Mouse (Mus musculus) urinary bladder, adult 18-20 months (tissue): Measurements from ENCODE around the gene Tdrd1.

Source experiments
- DNase-seq, 2 experiments: peaks; one replicate each; pipeline ENCODE4 v3.0.0; 2022; ENCODE audit warnings: low spot score in 2 of 2, mixed read lengths in 2 of 2

Gene Tdrd1

DNA sequence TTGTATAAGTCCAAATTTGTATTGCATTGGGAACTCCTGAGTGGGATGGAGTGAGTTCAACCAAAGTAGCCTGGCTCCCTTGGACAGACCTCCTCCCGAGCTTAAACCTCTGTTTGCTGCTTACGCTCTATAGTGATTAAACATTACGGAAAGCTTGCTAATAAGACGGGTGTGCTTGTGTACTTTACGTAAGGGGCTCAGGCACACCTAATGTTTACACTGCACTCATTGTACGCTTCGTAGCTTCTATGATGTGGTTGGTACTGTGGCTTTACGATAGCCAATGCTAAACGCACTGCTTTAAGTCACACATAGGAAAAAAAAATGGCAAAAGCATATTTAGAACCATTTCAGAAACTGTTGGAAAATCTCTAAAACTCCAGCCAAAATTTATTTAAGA, 3.3 kb downstream of the Tdrd1 start:
- DNase-seq = no peak

DNA sequence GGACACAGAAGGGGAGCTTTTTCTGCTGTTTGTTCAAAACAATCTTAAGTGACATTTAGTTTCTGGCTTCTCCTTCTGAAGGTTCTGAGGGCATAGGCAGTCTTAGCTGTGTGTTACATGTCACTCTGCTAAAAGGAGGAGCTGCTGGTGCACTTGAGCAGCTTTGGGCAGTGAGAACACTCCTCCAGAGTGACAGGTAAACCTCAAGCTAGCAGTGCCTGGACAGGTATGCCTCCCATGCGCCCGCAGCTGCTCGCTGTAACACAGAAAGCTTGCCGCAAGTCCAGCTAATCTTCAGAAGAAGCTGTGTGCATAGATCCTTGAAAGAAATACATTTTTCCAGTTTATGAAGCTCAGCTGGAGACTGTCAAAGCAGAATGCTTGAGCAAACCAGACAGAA, 4.2 kb downstream of the Tdrd1 start:
- DNase-seq = no peak

DNA sequence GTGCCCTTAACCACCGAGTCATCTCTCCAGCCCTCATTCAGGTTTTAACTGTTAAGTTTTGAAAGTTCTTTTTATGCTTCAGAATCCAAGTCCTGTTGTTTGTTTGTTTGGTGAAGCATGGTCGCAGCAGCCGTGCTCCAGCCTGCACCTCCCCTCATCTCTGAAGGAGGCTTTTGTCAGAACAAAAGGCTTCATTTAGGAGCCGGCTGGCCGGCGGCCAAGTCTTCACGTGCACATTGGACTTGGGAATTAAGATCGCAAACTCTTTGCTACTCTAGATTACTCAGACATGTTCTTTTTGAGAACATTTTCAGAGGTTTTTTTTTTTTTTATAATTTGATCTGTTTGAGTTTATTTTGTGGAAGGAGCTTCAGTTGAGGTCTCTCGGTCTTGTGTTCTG, 9.3 kb downstream of the Tdrd1 start:
- no peak for DNase-seq

DNA sequence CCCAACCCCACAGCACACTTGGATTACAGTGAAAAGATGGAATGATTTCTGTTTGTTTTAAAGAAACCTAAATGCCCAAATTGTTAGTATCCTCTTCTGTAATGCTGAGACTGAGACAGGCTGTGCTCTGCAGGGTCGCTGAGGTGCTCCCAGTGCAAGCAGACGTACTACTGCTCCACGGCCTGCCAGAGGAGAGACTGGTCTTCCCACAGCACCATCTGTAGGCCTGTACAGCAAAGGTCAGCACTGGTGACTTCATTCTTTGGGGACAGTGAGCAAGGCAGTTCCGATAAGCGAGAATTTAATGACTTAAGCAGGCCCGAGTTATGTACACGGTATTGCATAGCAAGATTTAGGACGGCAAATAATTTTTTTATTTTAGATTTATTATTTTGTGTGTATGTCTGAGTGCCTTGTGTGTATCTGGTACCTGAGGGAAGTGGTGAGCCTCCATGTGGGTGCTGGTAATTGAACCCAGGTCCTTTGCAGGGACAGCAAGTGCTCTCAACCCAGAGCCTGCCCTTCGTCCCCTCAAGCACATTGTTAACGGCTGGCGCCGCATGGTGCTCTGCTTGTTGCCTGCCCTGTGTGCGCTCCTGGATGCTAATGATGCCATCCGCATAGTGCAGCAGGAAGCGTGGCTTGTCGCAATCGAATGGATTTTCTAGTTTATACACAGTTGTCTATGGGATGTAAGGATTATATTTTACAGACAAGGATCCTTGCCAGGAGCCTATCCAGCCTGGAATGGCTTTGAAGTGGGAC, 13.1 kb downstream of the Tdrd1 start:
- no peak for DNase-seq

DNA sequence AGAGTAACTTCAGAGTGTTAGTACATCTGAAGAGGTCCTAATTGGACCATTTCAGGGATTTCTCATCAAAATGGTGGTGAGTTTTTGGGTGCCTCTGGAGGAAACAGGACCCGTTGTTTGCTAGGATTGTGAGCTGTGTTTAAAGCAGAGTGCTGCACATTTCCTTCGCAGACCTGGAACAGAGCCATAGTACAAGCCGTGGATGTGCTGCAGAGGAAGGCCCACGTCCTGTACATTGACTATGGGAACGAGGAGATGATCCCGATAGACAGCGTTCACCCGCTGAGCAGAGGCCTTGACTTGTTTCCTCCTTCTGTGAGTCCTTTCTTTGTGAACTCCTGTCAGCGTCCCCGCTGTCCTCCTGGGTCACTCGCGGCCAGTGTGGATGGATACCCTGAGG, 17.0 kb downstream of the Tdrd1 start:
- DNase-seq = no peak

DNA sequence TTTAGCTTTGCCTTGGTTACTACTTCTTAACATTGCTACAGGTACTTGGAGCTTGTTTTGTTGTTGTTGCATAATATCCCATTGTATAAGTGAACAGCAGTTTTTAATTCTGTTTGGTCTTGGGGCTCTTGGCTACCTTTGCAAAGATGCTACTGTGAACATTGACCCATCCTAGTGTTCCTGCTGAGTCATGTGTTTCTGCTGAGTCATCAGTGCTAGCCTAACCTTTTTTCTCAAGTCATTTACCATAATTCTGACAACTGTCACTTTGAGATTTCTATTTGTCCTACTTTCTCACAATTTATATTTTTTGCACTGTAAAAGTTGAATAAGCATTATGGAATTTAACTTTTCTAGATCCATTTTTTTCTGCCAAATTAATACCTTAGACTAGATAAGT, 26.6 kb downstream of the Tdrd1 start:
- DNase-seq = no peak

DNA sequence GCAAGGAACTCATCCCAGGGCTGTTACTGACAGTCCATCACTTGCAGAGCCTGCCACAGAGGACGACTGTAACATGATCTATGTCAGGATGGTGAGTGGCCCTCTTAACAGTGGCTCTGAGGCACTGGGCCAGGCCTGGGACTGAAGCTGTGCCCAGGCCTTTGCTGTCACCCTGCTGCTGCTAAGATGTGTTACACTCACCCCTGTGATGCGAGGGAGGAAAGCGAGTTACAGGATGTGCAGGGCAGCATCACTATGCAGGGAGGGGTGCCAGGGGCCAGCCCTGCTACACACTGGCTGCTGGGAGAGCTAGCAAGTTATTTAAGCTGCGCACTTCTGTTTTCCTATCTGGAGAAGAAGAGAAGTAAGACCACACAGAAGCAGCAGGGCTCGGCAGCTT, 30.4 kb downstream of the Tdrd1 start:
- no peak for DNase-seq

DNA sequence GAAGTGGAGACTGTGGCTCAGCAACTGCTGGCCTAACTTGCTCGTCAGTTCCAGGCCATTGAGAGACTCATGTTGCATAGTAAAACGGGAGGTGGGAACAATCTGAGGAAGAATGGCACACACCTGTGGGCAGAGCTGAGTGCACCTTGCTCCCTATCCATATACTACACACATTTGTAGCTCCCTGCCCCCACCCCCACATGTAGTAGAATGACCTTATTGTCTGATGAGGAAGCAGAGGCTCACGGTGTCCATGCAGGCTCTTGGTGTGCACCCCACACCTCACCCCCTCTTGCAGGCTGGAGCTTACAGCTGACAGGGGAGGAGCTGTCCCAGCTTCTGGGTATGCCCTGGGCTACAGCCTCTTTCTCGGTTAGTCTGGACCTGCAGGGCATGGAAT, 41.7 kb downstream of the Tdrd1 start:
- no peak for DNase-seq

DNA sequence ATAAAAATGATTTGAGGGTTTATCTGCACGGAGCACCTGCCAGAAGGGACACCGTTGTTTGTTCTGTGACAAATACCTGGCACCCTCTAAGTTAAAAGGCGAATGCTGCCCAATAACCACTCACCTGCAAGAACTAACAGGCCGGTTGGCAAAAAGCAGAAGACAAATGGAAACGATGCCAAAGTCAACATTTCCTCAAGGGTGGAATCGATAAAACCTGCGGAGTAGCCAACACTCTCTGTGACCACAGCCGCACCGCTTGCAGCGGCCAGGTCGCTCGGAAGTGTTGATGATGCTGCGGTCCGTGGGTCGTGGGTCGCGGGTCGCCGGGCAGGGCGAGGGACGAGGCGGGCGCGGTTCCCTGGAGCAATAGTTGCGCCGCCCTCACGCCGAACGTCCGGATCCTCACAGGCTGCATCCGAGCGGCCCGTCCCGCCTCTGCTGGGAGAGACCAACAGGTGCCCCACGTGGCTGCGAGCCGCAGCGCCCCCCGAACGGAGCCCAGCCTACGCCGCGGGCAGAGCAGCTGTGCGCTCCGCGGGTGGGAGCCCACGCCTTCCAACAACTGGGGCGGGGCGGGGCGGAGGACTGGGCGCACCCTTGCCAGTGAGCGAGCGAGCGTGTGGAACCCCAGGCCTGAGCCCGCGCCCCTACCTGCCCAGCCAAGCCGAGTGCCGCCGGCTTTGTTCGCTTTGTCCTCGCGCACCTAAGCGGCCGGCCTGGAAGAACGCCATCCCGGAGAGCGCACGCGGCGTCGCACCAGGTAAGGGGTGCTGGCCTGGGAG, 48.0 kb downstream of the Tdrd1 start, which contains the start of gene Vwa2:
Vwa2 (plus strand) TSS at position 434 of the 785 bp plus-strand sequence.
- DNase-seq = peak in 1 of 2 experiments; percentile 28

DNA sequence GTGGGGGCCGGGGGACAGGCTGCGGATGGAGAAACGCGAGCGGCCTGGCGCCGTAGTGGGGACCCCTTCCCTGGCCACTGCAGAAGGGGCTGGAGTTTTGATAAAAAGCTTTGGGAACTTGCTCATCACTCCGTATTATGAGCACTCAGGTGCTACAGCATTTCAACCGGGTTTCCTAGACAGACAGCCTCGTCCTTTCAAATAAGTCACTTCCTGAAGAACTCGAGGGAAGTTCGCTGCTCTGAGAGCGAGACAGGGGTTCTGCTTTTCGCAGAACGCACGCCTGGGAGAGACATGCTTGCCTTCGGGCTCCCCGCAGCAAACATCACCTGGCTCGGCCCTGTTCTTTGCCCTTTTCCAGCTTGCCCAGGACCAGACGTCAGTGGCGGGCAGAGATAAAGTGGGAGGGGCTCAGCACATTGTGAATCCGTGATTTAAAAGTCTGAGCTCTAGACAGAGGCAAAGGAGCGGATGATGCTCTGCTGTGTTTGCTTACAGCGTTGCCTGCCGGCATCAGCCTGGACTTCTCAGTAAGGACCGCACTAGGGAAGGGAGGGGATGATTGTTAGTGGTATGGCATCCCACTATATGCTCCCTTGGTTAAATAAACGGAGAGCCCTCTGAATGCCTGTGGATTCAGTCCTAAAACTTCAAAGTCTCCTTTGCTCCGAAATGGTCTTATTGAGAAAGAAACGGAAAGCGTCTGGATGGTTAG, 48.7 kb downstream of the Tdrd1 start:
- no peak for DNase-seq

DNA sequence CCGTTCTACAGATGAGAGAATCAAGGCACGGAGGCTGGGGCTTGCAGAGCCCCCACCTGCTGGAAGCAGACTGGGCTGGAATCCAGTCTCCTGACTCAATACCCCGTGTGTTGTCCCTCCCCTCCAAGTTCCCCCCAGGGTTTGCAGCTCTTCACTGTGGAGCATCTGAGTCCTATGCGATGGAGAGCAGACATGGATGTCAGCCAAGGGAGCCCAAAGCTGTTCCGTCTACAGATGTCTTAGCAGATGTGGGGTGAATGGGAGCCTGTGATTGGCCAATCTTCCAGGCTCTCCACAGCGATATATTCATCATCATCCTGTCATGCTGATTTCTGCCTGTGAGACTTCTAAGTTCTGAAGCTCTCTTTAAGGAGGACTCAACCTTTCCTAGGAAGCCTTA, 51.4 kb downstream of the Tdrd1 start:
- no peak for DNase-seq

DNA sequence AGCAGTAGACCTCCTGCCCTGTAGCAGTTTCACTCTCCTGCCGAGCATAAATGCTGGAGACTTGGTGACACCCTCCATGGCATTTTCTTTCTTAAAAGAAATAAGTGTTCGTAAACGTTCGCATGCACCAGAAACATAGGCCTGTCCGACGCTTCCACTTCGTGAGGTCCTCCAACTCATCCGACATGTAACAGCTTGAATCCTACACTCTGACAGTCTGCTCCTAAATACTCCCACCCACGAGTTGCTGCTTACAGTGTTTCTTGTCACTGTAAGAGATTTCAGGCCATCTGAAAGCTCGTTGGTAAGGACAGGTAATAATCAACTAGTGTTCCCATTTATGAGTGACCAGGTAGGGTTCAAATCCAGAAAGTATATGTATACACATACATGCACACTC, 61.9 kb downstream of the Tdrd1 start:
- DNase-seq = no peak

DNA sequence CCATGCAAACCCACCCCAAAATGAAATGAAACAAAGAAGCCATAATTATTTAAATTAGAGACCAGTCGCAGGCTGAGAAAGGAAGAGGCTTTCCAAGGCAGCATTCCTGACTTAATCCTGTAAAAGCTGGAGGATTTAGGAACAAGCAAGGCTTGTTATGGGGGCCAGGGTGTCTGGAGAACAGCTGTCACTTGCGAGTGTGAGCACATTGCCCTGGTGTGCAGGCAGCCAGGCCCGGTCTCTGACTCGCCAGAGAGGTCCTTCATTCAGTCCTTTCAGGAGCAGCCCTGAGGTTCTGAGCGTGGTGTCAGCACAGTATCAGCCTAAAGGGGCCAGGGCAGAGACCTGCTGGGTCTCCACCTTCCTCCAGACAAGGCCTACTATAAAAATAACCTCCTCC, 62.6 kb downstream of the Tdrd1 start:
- DNase-seq = no peak

DNA sequence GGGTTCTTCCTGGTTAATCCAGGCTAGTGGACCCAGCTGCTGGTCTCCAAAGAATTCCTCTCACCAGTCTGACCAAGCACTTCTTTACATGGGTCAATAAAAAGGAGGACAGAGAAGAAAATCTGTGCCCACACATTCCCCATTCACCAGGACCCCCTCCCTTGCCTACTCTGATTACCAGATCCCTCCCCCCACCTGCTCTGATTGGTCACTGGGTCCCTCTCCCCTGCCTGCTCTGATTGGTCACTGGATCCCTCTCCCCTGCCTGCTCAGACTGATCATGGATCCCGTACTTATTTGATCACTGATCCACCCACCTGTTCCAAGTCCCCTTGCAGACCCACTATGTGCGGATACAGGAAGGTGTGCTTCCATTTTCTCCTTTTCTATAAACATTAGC, 65.4 kb downstream of the Tdrd1 start:
- DNase-seq = no peak

DNA sequence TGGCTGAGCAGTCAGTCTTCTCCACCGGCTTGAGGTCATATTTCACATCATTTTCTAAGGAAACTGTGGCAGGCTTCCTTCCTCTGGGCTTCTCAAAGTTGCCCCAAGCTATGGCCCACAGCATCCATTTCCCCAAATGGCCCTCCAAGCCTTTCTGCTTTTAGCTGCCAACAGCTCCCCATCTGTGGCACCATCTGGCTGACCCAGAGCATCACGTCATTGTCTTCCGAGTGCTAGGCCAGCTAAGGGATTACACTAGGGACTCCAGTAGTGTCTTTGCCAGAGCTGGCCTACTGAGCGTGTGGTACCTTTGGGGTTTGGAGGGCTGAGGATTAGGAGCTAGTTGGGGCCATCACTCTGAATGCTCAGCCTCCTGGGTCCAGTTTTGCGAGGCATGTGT, 66.6 kb downstream of the Tdrd1 start:
- DNase-seq = no peak

DNA sequence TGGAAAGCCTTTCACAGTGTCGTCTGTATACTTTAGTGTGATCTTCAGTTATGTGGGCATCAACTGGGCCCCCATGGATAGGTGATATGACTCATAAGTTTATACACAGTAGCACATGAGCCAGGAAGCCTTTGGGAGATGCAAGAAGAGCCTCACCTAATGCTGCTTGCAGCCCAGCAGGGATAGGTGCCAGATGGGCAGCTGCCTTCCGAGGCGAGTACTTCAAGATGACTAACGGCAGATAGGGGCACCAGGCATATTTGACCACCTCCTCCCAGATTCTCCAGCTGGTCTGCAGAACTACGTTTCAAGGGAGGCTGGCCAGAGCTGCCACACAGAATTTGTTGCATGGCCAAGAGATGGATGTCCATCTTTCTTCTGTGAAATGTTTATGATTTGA, 67.3 kb downstream of the Tdrd1 start:
- no peak for DNase-seq

DNA sequence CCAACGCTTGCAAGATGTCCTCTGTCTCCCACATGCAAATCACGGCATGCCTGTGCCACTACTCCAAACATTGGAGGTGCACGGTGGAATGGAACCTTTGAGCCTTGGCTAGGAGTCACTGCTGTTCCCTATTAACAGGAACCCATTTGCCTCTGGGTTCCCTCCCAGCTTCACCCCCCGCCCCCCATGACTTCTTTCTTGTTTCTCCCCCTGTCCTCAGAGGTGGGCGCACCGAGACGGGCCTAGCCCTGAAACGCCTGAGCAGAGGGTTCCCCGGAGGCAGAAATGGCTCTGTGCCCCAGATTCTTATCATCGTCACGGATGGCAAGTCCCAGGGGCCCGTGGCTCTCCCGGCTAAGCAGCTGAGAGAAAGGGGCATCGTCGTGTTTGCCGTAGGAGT, 71.6 kb downstream of the Tdrd1 start:
- no peak for DNase-seq

DNA sequence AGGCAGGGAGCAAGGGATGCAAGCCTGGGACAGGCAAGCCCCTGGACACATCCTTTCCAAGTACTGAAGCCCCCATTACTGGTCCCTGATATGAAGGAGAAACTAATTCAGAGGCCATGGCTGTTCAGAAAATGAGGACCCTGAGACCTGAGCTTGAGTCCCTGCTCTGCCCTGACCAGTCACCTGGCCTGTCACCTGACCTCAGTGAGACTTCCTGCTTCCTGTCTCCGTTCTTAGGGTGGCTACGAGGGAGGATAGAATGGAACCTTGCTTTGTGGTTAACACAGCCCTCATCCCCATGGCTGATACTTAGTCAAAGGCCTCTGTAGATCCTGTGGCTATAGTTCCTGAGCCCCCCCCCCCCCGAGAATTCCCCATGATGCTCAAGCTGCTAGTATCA, 78.1 kb downstream of the Tdrd1 start:
- DNase-seq = no peak

DNA sequence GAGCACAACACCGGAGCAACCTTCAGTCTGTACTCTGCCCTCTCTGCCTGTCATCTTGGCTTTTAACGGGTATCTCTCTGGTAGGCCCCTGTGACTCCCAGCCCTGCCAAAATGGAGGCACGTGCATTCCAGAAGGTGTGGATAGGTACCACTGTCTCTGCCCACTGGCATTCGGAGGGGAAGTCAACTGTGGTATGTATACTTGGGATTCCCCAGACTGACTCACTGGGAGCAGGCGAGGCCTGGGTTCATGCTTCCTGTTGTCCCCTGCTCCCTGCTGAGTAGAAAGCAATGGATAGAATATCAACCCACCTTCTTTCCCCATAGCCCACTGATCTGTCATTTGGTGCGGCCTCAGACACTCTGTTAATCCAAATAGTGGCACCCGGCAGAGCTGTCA, 79.4 kb downstream of the Tdrd1 start:
- no peak for DNase-seq

DNA sequence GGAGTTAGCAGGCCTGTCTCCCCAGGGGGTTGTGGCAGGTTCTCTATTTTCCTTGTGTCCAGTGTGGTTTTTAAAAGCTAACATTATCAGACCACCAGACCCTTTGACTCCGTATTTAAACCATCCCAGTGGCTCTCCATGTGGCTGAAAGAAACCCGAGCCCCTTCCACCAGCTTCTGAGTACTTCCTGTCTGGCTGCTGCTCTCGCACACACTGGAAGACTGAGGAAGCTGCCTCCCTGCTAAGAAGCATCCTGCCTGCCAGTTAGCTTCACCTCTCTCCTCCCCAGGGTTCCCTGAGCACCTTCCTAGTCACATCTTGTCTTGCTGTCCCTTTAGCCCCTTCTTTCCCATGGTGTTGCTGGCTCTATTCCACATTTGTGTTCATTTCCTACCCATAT, 81.8 kb downstream of the Tdrd1 start:
- DNase-seq = no peak

DNA sequence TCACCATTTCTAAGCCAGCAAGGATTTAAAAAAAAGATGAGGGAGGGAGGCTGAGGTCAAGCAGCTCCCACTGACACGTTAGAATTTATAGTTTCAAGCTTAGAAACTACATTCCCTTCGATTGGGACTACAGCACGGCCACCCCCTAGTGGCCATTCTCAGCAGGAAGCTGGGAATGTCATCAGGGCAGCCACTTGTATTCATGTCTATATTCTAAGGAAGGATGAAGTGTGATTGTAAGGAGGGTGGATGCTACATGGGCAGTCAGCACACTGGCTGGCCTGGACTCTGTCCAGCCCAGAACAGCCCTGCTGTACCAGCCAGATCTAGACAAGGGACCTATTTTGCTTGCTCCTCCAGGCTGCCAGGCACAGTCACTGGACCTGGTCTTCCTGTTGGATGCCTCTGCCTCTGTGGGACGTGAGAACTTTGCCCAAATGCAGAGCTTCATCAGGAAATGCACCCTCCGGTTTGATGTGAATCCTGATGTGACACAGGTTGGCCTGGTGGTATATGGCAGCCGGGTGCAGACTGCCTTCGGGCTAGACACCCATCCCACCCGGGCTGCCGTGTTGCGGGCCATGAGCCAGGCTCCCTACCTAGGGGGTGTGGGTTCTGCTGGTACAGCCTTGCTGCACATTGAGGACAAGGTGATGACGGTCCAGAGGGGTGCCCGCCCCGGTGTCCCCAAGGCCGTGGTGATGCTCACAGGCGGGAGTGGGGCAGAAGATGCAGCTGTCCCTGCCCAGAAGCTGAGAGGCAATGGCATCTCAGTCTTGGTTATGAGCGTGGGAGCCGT, 82.7 kb downstream of the Tdrd1 start:
- no peak for DNase-seq

DNA sequence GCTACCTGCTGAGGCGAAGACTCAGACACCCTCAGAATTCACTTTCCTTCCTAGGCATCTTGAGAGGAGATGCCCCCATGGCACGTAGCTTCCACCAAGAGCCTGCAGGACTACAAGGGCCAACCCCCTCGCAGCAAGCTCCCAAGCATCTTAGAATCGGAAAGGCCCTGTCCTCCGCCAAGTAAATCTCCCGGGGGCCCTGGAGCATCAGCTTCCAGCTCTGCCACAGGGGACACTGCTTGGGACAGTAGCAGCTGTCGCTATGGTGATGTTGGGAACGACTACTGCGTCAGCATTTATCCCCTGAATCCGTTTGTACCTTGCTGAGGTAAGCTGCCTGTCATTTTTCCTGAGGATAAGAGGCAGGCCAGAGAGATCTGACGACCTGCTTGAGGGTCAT, 84.6 kb downstream of the Tdrd1 start:
- no peak for DNase-seq
